Comparison of ENCODE assay signal across 14 mouse cellular contexts in the genomic region with DNA sequence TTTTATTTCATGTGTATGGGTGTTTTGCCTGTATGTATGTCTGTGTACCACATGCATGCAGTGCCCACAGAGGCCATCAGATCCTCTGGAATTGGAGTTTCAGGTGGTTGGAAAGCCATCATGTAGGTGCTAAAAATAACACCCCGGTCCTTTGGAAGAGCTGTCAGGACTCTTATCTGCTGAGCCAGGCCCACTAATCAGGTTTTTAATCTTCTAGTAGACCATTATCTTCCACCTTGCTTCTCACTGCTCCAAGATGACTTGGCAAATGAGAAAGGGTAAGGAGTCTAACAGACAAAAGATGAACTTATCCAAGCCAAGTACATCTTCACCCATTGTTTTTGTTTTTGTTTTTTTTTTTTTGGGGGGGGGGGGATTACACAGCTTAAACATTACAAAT.
"Had no signal": no experiment of that assay in that cellular context is flagged by ENCODE, and none has a peak within 500 bp of the region (broad histone marks: within the 10 kb centered on the region; RNA-seq: fewer than 3 reads in every experiment).

No protein-coding gene starts in this region.

- H3K27ac ChIP-seq: left cerebral cortex, adult 2 months; limb, embryonic 15.5 days; neural tube, embryonic 13.5 days had no signal

- DNase-seq: kidney, adult 2 months; kidney, postnatal 25 days; lung, embryonic 14.5 days; lung, postnatal 10 days; lung, postnatal 4 days; retina, postnatal 1 day; right cerebral cortex, postnatal 14 days; thymus, postnatal 4 days had no signal

- H3K9me3 ChIP-seq: limb, embryonic 15.5 days; megakaryocyte, embryonic 14.5 days; neural tube, embryonic 13.5 days had no signal

- H3K4me3 ChIP-seq: left cerebral cortex, adult 2 months; limb, embryonic 15.5 days; megakaryocyte, embryonic 14.5 days; neural tube, embryonic 13.5 days had no signal

- ATAC-seq: midbrain, embryonic 16.5 days had no signal

- H3K36me3 ChIP-seq: limb, embryonic 15.5 days; neural tube, embryonic 13.5 days had no signal

- H3K4me2 ChIP-seq: limb, embryonic 15.5 days; lung, embryonic 14.5 days; midbrain, embryonic 11.5 days; neural tube, embryonic 13.5 days had no signal

- H3K27me3 ChIP-seq: limb, embryonic 15.5 days; megakaryocyte, embryonic 14.5 days; neural tube, embryonic 13.5 days had no signal

- H3K9ac ChIP-seq: limb, embryonic 15.5 days; lung, embryonic 14.5 days; neural tube, embryonic 13.5 days had no signal
